In the genomic region with DNA sequence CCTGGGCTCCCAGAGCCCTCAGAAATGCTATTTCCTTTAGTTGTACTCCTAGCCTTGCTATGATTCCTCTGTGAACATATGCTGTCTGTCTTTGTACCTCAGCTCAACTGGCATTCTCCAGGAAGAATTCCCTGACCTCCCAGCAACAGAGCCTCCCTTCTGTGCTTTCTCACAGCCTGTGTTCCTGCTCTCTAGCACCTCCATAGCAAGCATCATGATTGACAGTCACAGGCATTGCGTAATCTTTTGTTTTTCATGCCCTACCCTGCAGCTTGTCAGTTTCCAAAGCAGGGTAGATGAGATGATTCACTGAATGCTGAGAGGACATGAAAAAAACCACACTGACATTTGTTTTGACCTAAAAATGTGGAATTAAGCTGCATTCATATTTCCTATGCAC, we compare ENCODE assay signal across 23 mouse cellular contexts.
DNase-seq lines count a peak whose midpoint lies in the region; ATAC-seq and TF ChIP-seq lines count a peak whose summit lies in the region.
"Had no signal": no experiment of that assay in that cellular context is flagged by ENCODE, and none has a peak within 500 bp of the region (broad histone marks: within the 10 kb centered on the region; RNA-seq: fewer than 3 reads in every experiment).

No protein-coding gene starts in this region.

- WGBS in forebrain, embryonic 12.5 days = 78% methylated on average over 1 of the region's 1 CpGs
- WGBS in forebrain, embryonic 11.5 days = 79% methylated on average over 1 of the region's 1 CpGs
- WGBS in forebrain, embryonic 15.5 days = 41% methylated on average over 1 of the region's 1 CpGs

- no peak overlapping the region for H3K4me3 ChIP-seq in forebrain, embryonic 12.5 days (replicated peaks)
- H3K4me3 ChIP-seq in forebrain, embryonic 11.5 days (ENCODE audit: low read depth, low read length) = no peak overlapping the region
- no peak overlapping the region for H3K4me3 ChIP-seq in layer of hippocampus, adult 2 months
- no peak overlapping the region for H3K4me3 ChIP-seq in forebrain, embryonic 15.5 days
- H3K4me3 ChIP-seq: embryonic facial prominence, embryonic 15.5 days; heart, embryonic 10.5 days; limb, embryonic 12.5 days; myocyte had no signal

- no peak overlapping the region for H3K4me2 ChIP-seq in forebrain, embryonic 12.5 days
- no peak overlapping the region for H3K4me2 ChIP-seq in forebrain, embryonic 11.5 days (ENCODE audit: low read depth, low read length, severe bottlenecking)
- H3K4me2 ChIP-seq in forebrain, embryonic 15.5 days (replicated peaks) = no peak overlapping the region
- H3K4me2 ChIP-seq: embryonic facial prominence, embryonic 15.5 days; limb, embryonic 12.5 days had no signal

- DNase-seq in forebrain, embryonic 11.5 days (ENCODE audit: low spot score) = no peak
- DNase-seq in layer of hippocampus, adult 2 months (ENCODE audit: low spot score in 2 of 2) = peak; percentile 45 to 55
- DNase-seq in layer of hippocampus, postnatal 25 days (ENCODE audit: extremely low spot score in 1 of 2, low spot score in 1 of 2) = no peak
- peak; percentile 8 for DNase-seq in 416B (ENCODE audit: low read depth)
- no peak for DNase-seq in retina, postnatal 1 day
- DNase-seq in urinary bladder, adult 18-20 months (ENCODE audit: low spot score in 2 of 2) = no peak
- DNase-seq: adrenal gland, postnatal 36 days; cerebellum, postnatal 10 days; embryo, embryonic 11 days; gastrocnemius, postnatal 14 days; heart, postnatal 10 days; kidney, adult 8-10 months; kidney, postnatal 36 days; lung, postnatal 10 days; right cerebral cortex, adult 18-20 months had no signal

- no peaks in the 10 kb centered on the region for H3K27me3 ChIP-seq in forebrain, embryonic 12.5 days
- no peaks in the 10 kb centered on the region for H3K27me3 ChIP-seq in forebrain, embryonic 11.5 days (ENCODE audit: control insufficient read depth, insufficient read depth, low read length)
- no peaks in the 10 kb centered on the region for H3K27me3 ChIP-seq in forebrain, embryonic 15.5 days

- H3K36me3 ChIP-seq in forebrain, embryonic 12.5 days (replicated peaks) = no peaks in the 10 kb centered on the region
- no peaks in the 10 kb centered on the region for H3K36me3 ChIP-seq in forebrain, embryonic 11.5 days (ENCODE audit: control insufficient read depth, insufficient read depth, low read length)
- no peaks in the 10 kb centered on the region for H3K36me3 ChIP-seq in forebrain, embryonic 15.5 days
- H3K36me3 ChIP-seq: embryonic facial prominence, embryonic 15.5 days; heart, embryonic 10.5 days; limb, embryonic 12.5 days had no signal

- H3K9ac ChIP-seq in forebrain, embryonic 12.5 days = 0 out of 2 replicates have a peak overlapping the region, but pooled peaks have one; percentile 12
- no peak overlapping the region for H3K9ac ChIP-seq in forebrain, embryonic 11.5 days (ENCODE audit: low read length)
- no peak overlapping the region for H3K9ac ChIP-seq in forebrain, embryonic 15.5 days (replicated peaks)
- H3K9ac ChIP-seq: embryonic facial prominence, embryonic 15.5 days; limb, embryonic 12.5 days; liver, embryonic 14.5 days had no signal

- H3K27ac ChIP-seq in forebrain, embryonic 12.5 days = no peak overlapping the region
- H3K27ac ChIP-seq in forebrain, embryonic 11.5 days (ENCODE audit: low read depth, low read length) = no peak overlapping the region
- H3K27ac ChIP-seq in layer of hippocampus, adult 2 months = peak overlapping the region; percentile 73
- H3K27ac ChIP-seq in forebrain, embryonic 15.5 days (replicated peaks) = peak overlapping the region; percentile 29; the same call in 1 of the 2 replicates
- H3K27ac ChIP-seq: embryonic facial prominence, embryonic 15.5 days; heart, embryonic 10.5 days; limb, embryonic 12.5 days; liver, embryonic 14.5 days had no signal

- ATAC-seq in forebrain, embryonic 12.5 days (ENCODE audit: low FRiP score) = no peak
- ATAC-seq in forebrain, embryonic 11.5 days (replicated peaks; ENCODE audit: low FRiP score) = no peak
- no peak for ATAC-seq in forebrain, embryonic 15.5 days (replicated peaks)
- ATAC-seq: Patski had no signal

- no peaks in the 10 kb centered on the region for H3K9me3 ChIP-seq in forebrain, embryonic 12.5 days
- H3K9me3 ChIP-seq in forebrain, embryonic 11.5 days (ENCODE audit: control insufficient read depth, low read length) = no peaks in the 10 kb centered on the region
- no peaks in the 10 kb centered on the region for H3K9me3 ChIP-seq in forebrain, embryonic 15.5 days
- H3K9me3 ChIP-seq: embryonic facial prominence, embryonic 15.5 days; heart, embryonic 10.5 days; limb, embryonic 12.5 days had no signal

- H3K4me1 ChIP-seq in forebrain, embryonic 12.5 days = peaks cover 29% of the 10 kb centered on the region
- H3K4me1 ChIP-seq in forebrain, embryonic 11.5 days (replicated peaks; ENCODE audit: control insufficient read depth, insufficient read depth, low read length) = peaks cover 6% of the 10 kb centered on the region; the same call in 1 of the 2 replicates
- H3K4me1 ChIP-seq in forebrain, embryonic 15.5 days = peaks cover 41% of the 10 kb centered on the region
- H3K4me1 ChIP-seq: embryonic facial prominence, embryonic 15.5 days had no signal

- TF ChIP-seq CTCF in layer of hippocampus, adult 2 months (conservative IDR thresholded peaks at IDR 0.05) = peak; percentile 44

Comparison
In these comparisons a context has a peak if more than half of its experiments do, and no peak if none do; other contexts are left out.
1. H3K27ac ChIP-seq: peak in layer of hippocampus, adult 2 months (single experiment) and forebrain, embryonic 15.5 days (single experiment); none in forebrain, embryonic 12.5 days (single experiment) and forebrain, embryonic 11.5 days (single experiment).
2. DNase-seq: peak in layer of hippocampus, adult 2 months (2 of 2) and 416B (single experiment); none in forebrain, embryonic 11.5 days (single experiment), layer of hippocampus, postnatal 25 days (0 of 2), retina, postnatal 1 day (single experiment) and urinary bladder, adult 18-20 months (0 of 2).